Mouse (Mus musculus): ENCODE data around the gene Asprv1.

The Asprv1 gene

GRCm38 (mm10) chr6:86665560-86666307 is 37.8 kb downstream of the Asprv1 start:
- in situ Hi-C loops (cut with MboI, MseI): no loop called here

GRCm38 (mm10) chr6:86667061-86667460 is 39.1 kb downstream of the Asprv1 start:
- in situ Hi-C loops (cut with MboI, MseI): no loop called here

- in situ Hi-C loops (cut with MboI, MseI): no loop called here
These were observed 40.7 kb downstream of the Asprv1 start, which contains the start of gene Mxd1 for GRCm38 (mm10) chr6:86668580-86669239. Mxd1 (minus strand) TSS chr6:86669161.

- in situ Hi-C loops (cut with MboI, MseI): no loop called here
These were observed 41.3 kb downstream of the Asprv1 start for GRCm38 (mm10) chr6:86669240-86669727.

GRCm38 (mm10) chr6:86670873-86671272 is 42.9 kb downstream of the Asprv1 start:
- in situ Hi-C loops (cut with MboI, MseI): loop anchor here (10.0 kb wide), 1 partner anchor 126 kb away; no protein-coding TSS in a partner anchor

GRCm38 (mm10) chr6:86678341-86678740 is 50.4 kb downstream of the Asprv1 start:
- in situ Hi-C loops (cut with MboI, MseI): loop anchor here (10.0 kb wide), 1 partner anchor 134 kb away; no protein-coding TSS in a partner anchor

All from regulatory T cell (primary cell).